Mouse (Mus musculus): ENCODE data around the gene Mgll. TPM values are rescaled to one million over a fixed set of nuclear protein-coding genes. Genes with fewer than 3 reads are reported as not detected.
A peak's percentile ranks its signal among the peaks of the same experiment; 100 is the strongest.

Gene Mgll
- total RNA-seq, 2 experiments from 2014 or later: 0.99 to 2.0 TPM

DNA sequence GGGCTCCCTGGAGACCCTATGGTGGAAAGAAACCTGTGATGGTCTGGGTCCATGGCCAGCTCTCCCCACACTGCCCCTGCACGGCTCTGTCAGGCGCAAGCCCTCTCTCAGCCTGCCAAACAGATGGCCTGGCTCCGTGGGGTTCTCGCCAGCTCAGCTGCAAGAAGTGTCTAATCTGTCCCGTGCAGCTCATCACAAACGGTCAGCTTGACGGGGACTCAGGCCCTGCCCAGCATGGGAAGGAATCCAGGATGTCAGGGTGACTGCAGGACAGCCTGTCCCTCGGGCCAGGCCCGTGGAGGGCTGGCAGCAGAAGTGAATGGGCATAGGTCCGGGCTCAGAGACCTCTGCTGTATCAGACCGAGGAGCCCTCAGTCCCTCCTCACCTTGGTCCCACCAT is 97.7 kb downstream of the Mgll start:
- no peak for ATAC-seq (replicated peaks; ENCODE audit: poor library complexity, severe bottlenecking)

DNA sequence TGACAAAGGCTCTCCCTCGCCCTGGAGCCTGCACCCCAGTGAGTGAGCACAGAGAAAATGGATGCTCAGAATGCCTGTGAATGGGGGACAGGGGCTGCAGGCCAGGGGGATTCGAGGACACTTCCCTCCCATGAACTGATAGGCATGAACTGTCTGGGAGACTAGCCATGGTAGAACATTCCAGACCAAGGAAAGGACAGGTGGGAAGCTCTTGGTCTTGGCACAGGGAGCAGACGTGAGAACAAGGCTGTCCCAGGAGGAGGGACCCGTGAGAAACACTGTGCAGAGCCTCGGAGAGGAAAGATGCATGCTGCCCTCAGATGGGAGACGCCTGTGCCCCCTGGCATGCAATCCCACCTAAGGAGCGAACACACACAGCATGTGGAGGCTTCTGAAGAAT is 100.0 kb downstream of the Mgll start:
- ATAC-seq (replicated peaks; ENCODE audit: poor library complexity, severe bottlenecking): no peak

DNA sequence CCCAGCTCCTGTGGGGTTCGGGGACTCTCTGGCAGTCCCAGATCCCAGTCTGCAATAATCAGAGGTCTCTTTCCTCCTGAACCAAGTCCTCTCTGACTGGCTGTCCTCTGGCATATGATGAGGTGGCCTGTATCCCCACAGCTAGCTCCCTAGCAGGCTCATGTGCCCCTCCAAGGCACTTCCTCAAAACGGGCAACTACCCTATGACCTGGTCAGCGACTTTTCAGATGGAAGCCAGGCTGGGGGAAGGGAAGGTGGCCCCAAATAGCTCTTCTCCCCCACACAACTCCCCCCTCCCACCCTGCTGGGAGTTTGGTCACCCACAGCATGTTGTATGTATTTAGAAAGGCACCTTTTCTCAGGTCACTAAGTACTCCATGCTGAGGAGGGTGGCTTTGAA is 101.9 kb downstream of the Mgll start:
- ATAC-seq (replicated peaks; ENCODE audit: poor library complexity, severe bottlenecking): peak; percentile 26

DNA sequence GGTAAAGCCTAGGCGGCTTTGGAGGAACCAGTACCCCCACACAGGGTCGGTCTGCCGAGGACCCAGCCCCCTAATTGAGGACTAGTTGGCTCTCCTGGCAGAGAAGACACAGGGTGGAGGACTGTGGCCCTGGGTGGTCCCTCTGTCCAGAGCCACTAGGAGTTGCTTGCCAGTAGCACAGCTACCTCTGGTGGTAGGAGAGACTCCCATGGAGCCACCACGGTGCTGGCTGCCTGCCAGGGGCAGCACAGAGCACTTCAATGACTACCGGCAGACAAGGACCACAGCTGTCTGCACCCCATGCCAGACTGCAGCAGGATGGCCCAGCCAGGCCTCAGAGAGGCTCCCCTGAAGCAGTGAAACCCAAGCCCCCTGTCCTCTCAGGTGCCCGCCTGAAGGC is 102.3 kb downstream of the Mgll start:
- peak; percentile 6; the same call in 1 of the 2 replicates for ATAC-seq (replicated peaks; ENCODE audit: poor library complexity, severe bottlenecking)

DNA sequence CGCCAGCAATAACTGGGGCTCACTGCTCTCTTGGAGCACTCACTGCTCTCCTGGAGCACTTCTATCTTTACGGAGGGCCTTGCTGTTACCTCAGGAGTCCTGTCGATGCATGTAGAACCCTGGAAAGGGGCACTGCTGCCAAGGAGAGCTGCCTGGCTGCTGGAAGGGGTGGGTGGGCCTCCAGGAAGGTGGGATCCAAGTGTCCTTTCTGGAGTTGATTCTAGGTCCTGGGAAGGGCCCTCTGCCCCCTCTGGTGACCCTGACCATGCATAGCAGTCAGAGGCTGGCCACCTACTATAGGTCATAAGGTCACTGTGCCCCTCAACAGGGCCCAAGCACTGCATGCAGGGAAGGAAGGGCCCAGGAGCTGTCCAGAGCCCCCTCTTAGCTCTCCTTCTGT is 102.8 kb downstream of the Mgll start:
- ATAC-seq (replicated peaks; ENCODE audit: poor library complexity, severe bottlenecking): no peak

DNA sequence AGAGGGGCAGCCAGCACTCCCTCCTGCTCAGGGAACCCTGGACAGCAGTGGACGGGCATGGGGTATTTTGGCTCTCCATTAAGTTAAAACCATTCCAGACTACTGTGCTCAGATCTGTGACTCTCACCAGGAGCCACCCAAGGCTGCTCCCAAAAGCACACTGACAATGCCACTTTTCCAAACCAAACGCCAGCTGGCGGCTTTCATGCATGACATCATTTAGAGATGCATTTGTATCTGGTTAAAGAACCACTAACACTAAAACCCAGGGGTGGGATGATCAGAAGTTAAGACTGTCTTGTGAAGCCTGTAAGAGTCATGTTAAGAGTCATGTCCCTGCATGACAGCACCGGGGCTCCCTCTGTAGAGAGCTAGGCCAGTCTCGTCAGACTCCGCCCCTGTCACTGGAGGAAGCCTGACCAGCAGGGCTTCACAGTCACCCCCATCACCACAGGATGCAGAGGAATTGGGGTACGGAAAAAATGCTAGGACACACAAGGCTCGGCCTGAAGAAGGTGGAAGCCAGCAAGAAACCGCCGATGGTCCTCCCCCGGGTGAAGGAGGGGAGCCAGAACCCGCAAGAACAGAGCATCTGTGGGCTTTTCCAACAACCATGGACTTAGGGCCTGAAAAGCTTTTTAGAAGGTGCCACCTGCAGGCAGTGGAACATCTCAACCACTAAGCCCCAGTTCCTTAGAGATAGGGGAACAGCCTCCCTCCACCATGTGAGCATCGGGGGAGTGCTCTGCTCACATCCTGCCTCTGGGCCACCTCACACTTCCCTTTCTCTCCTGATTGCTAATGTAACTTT is 103.4 kb downstream of the Mgll start:
- peak; percentile 77 for ATAC-seq (replicated peaks; ENCODE audit: poor library complexity, severe bottlenecking)

DNA sequence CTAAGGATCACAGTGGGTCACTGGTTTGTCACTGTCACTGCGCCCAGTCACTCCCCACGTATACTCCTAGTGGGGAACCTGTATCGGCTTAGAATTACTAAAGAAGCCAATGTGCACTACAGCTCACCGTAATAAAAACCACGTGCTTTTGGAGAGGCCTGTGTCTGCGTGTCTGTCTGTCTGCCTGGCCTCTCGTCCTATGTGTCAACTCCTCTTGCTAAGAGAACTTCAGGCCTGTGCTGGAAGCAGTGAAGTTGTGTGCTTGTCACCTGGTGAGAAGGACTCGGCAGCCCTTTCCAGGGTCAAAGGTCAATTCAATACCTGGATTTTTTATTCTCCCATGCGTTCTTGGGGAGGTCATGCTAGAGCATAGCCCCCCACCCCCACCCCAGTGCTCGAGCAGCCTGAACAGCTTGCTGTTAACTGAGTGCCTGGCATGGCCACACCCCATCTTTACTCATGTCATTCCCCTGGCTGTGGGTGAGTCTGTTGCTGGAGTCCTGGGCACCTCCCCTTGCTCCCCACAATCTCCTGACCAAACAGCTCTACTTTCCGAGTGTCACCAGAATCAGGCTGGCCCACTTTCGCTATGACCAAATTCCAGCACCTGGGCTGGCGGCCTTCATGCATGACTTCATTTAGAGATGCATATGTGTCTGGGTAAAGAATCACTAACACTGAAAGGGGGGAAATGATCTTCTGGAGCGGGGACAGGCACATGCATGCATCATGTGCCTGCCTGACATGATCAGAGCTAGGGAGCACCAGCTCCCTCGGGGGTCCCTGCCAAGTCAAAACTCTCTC is 104.2 kb downstream of the Mgll start:
- ATAC-seq (replicated peaks; ENCODE audit: poor library complexity, severe bottlenecking): no peak

DNA sequence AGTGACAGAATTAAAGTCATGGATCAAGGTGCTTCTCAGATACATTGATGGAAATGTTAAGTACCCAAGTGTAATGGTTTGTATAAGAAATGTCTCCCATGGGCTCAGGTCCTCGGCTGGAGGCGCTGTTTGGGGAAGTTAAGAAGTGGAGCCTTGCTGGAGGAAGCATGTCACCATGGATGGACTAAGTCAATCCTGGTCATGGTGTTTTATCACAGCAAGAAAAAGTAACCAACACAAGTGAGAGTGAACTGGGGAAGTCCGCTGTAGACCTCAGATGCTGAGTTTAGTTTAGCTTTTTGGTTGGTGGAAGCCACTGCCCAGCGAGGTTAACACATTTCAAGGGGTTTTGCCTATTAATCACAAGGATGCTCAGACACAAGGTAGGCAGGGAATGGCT is 105.4 kb downstream of the Mgll start:
- ATAC-seq (replicated peaks; ENCODE audit: poor library complexity, severe bottlenecking): no peak

DNA sequence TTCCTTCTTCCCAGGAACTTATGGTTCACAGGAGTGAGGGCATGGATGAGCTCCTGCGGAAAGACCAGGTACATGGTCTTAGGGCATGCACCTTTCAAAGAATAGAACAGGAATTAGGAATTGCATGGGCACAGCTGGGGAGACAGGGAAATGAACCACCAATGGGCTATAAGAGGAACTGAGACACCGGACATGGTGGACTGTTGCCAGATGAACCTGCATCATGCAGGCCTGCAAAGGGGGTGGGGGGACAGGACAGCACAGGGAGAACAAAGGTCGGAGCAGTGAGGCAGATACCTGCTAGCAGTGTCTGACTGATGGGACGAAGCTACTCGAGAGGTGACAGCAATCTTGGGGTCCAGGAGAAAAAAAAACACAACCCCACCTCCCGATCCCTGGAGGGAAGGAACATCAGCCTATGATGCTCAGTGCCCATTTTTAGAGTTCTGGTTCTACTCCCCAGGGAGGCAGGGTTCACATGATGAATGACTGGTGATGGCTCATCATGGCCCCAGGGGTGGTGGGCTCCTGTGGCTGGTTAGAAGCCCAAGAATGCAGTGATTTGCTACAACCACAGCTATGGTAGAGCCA is 106.0 kb downstream of the Mgll start:
- ATAC-seq (replicated peaks; ENCODE audit: poor library complexity, severe bottlenecking): no peak

DNA sequence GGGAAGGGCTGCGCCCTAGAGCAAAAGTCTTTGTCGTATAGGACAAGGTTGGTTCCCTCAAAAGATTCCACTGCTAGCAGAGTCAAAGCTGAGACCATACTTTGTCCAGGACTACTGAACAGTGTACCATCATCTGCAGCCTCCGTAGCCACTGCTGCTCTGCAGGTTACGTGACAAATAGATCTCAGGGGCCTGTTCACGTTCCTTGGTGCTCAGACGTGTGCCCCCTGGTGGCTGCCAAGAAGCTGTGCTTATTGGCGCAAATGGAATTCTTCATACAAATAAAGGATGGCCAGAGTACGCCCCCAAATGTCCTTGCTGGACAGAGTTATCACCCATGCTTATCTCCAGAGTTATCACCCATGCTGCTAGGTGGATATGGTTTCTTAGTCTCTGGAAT is 107.2 kb downstream of the Mgll start:
- no peak for ATAC-seq (replicated peaks; ENCODE audit: poor library complexity, severe bottlenecking)

DNA sequence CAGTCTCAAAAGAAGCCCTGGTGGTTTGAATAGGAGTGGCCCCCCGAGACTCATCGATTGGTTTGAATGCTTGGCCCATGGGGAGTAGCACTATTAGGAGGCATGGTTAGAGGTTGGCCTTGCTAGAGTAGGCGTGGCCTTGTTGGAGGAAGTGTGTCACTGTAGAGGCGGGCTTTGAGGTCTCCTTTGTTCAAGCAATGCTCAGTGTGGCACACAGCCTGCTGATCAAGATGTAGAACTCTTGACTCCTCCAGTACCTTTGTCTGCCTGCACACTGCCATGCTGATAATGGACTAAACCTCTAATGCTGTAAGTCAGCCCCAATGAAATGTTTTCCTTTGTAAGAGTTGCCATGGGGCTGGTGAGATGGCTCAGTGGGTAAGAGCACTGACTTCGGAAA is 108.5 kb downstream of the Mgll start:
- no peak for ATAC-seq (replicated peaks; ENCODE audit: poor library complexity, severe bottlenecking)

DNA sequence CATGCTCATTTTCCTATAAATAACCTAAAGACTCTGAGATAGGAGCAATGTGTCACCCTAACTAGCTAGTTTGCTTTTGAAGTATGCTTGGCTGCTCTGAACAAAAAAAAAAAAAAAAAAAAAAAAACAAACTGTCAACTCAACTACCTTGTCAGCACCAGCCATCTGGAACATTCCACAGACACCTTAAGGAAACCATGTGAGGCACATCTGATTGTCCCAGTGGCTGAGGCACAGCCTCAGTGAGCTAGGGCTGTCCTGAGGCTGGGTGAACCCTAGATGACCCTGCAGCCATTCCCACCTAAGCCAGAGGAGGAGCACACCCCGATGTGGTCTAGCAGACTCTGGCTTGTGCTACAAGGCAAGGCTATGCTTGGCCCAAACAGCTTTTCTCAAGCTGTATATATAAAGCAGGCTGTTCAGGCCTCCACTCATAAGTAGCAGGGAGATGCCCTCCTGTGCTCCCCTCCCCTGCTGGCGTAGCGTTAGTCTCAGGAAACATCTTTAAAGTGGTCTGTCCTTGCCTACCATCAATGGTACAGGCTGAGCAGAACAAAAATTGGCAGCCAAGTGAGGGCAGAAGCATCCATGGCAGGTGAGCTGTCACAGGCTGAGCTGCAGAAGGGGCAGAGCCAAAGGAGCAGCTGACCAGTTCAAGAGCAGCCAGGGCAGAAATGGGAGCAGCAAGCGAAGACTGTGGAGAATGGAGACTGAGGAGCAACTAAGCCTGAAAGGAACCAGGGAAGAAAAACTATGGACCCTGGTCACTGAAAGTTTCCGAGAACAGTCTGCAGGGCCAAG is 109.3 kb downstream of the Mgll start:
- ATAC-seq (replicated peaks; ENCODE audit: poor library complexity, severe bottlenecking): no peak

DNA sequence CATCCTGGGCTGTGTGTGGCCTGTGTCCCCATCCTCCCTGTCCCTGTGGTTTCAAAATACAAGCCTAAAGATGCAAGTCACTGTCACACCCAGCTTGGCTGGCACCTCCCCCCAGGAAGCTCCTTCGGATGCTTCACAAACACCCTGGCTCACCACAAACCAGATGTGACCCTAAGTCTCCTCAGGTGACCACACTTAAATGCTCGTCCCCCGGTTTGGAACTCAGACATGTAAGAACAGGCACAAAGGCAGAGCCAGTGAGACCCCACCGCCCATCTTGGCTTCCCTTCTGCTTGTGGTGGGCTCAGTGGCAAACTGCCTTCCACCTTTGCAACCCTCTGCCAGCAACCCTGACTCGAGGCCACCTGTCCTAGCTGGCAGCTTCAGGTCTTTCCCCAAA is 110.8 kb downstream of the Mgll start:
- peak; percentile 59 for ATAC-seq (replicated peaks; ENCODE audit: poor library complexity, severe bottlenecking)

DNA sequence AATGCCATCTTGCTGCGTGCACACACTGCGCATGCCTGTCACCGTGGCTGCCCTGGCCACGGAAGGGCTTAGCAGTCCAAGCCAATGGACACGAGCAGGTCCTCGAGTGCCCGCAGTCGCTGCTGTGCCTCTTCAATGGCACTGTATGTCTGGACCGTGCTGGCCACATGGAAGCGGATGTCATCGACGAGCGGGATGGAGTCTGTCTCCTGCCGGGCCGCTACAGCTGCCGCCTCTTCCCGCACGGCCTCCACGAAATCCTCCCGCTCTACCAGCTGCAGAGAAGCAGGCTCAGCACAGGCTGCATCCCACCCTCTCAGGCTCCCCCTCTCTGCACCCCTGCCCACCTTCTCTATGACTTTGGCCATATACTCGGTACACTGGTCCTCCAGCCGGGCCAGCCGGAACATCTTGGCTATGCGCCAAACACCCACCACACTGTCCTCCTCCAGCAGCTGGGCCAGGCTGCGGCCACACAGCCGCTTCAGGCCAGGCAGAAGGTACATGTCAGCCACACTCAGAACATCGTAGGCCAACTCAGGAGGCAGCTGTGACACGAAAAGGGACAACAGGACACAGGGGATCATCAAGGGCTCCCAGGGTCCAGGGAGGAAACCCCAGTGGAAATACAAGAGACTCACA is 112.1 kb downstream of the Mgll start:
- no peak for ATAC-seq (replicated peaks; ENCODE audit: poor library complexity, severe bottlenecking)

DNA sequence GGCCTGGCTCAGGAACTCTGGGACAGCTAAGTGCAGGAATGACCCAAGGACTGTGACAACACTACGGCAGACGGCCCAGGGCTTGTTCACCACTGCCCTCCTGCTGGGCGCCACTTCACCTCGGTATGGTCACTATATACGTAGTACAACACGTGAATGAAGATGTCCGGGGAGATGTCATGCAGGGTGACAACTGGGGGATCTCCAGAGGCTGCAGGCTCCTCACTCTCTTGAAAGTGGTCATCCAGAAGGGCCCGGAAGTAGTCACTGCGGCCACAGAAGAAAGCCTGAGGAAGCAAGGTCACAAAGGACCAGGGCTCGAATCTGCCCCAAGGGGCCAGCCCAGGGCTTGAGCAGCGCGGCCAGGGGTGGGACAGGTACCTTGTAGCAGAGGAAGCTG is 113.8 kb downstream of the Mgll start:
- no peak for ATAC-seq (replicated peaks; ENCODE audit: poor library complexity, severe bottlenecking)

DNA sequence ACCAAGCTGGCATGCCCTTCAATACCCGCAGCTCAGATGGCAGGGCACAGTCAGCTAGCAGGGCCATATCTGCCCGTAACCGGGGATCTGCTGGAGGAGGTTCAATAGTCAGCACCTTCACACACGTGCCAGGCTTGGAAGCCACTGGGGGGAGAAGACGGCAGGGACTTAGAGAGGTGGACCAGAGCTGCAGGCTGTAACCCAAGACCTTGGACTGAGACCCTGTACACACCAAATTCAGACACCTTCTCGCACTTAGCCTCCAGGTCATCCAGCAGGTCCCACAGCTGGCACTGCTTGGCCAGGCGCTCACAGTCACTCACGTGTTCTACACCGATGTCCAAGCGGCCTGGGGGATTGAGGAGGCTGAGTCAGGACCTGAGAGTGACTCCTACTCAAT is 114.4 kb downstream of the Mgll start:
- ATAC-seq (replicated peaks; ENCODE audit: poor library complexity, severe bottlenecking): no peak

DNA sequence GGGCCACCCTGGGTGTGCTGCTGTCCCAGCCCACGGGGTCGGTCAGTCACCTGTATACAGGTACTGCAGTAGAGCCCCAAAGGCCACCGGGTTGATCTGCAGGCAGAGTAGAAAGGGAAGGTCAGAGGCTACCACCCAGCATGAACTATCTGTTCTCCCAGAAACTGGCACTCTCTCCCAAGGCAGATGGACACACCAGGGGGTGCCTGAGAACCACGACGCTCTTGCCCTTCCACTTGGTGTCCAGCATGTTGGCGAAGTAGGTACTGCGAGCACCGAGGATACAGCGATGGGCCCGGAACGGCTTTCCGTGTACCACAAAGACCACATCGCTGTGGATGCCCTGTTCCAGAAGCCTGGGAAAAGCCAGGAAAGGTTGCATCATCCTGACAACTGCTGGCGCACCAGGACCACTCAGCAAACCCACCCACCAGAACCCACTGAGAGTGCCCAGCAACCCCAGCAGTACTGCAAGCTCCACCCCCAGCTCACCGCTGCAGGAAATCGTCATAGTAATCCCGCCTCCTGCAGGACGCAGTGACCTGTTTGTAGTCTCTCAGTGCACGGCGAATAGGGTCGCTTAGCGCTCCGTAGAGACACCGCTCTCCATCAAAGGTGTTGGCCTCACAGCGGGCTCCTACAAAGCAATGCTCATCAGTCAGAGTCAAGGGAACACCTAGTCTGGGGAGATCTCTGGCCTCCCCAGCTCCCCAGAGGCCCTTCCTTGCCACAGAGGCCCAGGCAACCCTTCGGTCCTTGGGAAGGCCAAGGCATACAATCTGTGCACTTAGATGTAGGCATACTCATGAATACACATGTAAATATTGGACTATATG is 115.1 kb downstream of the Mgll start:
- ATAC-seq (replicated peaks; ENCODE audit: poor library complexity, severe bottlenecking): no peak

DNA sequence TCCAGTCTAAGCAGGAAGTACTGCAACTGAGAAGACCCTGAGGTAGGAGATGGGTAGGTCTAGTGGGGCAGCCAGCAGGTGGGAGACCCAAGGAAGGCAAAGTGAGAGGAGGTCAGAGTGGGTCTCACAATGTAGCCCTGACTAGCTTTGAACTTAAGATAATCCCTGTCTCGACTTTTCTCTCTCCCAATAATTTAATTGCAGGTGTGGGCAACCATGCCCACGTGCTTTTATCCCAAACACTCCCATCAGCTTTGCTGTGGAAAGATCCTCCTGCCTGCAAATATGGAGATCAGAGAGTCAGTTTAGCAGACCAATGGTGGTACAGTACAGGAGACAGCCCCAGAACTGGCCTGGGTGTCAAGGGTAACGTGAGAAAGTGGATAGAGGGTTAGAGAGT is 116.0 kb downstream of the Mgll start:
- no peak for ATAC-seq (replicated peaks; ENCODE audit: poor library complexity, severe bottlenecking)

DNA sequence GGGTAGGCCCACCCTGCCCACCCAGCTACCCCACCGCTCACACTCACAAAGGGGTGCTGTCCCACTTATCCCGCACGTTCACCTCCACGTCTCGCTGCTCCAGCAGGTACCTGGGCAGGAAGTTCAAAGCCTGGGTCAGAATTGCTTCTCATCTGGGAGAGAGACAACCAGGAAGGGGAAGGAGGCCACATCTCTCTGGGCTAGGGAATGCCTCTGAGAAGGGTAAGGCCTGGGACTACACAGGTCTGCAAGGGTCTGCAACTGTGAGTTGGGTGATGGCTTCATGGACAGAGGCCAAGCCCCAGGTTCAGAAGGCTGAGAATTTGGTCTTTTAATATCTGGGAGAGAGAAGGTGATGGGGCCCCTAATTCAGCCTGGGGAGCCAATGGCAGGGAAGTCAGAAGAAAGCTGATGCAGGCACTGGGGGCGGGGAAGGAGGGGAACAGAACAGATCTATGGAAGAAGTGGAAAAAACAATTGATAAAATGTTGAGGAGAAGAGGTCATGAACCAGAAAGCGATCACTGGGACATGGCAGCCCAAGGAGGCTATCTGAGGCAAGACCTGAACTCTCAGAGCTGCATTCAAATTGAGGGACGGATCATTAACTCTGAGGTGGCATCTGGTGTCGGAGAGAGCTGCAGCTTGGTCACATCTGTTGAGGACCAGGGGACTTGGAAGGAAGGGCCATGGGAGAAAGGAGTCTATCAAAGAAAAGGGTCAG is 116.7 kb downstream of the Mgll start:
- ATAC-seq (replicated peaks; ENCODE audit: poor library complexity, severe bottlenecking): no peak

All from granulocyte monocyte progenitor cell, adult 5-6 weeks (primary cell).